Mouse (Mus musculus) neural tube, embryonic 14.5 days (tissue): ENCODE measurements at regions not wholly inside any gene's neighbourhood (a gene's known extent, or its start where the extent isn't known, plus 50 kb on each side); places are given as distances from the start of the nearest gene placed in this dataset.
"Not testable (repeated sequence)": the region's sequence is repeated elsewhere in the genome, so short reads cannot be mapped to it uniquely, and the experiment has no call there.

Source experiments
- ATAC-seq: fragments of 200-750 bp; cut with Nextera tagmentation; 2 replicates; pipeline ENCODE4 v1.8.0; 2017; ENCODE audit warnings: low read depth, mild to moderate bottlenecking, moderate TSS enrichment, moderate library complexity
- H3K27ac ChIP-seq: fragments of 300-500 bp; sonication (generic); 2 replicates; pipeline ENCODE4 v1.5.1; 2014; ENCODE audit warnings: low read depth, mild to moderate bottlenecking, control low read depth, low read length, moderate library complexity, mixed read lengths
- H3K27me3 ChIP-seq: fragments of 300-500 bp; sonication (generic); 2 replicates; pipeline ENCODE4 v1.6.1; 2014; ENCODE audit warnings: low read length; ENCODE audit not compliant: control insufficient read depth, insufficient read depth
- H3K36me3 ChIP-seq: fragments of 300-500 bp; sonication (generic); 2 replicates; pipeline ENCODE4 v1.6.1; 2014; ENCODE audit warnings: low read length, mixed read lengths; ENCODE audit not compliant: control insufficient read depth, insufficient read depth
- H3K4me1 ChIP-seq: fragments of 300-500 bp; sonication (generic); 2 replicates; pipeline ENCODE4 v1.6.1; 2014; ENCODE audit warnings: low read length; ENCODE audit not compliant: control insufficient read depth, insufficient read depth
- H3K4me2 ChIP-seq: fragments of 300-500 bp; sonication (generic); 2 replicates; pipeline ENCODE4 v1.6.1; 2014; ENCODE audit warnings: mild to moderate bottlenecking, low read depth, low read length, control low read depth
- H3K4me3 ChIP-seq: fragments of 300-500 bp; sonication (generic); 2 replicates; pipeline ENCODE4 v1.5.1; 2014; ENCODE audit warnings: low read depth, low read length, control low read depth, mixed read lengths
- H3K9ac ChIP-seq: fragments of 300-500 bp; sonication (generic); replicated peaks from 2 replicates; pipeline ENCODE4 v1.6.1; 2014; ENCODE audit warnings: low read depth, mild to moderate bottlenecking, control low read depth, low read length, mixed read lengths
- H3K9me3 ChIP-seq: fragments of 300-500 bp; sonication (generic); 2 replicates; pipeline ENCODE4 v1.6.1; 2016; ENCODE audit warnings: low read length; ENCODE audit not compliant: control insufficient read depth
- WGBS: fragments of 180-500 bp; shearing (Covaris S2); extraction: QIAGEN DNeasy Blood & Tissue Kit; methylation state at CpG from one replicate; pipeline ENCODE4 v1.1.7; 2014; 5-methylcytosine and 5-hydroxymethylcytosine counted together

GRCm38 (mm10) chr2:123655551-123655950 lies 434.2 kb upstream of the Sema6d start:
- 79% methylated on average over 1 of the region's 1 CpGs for WGBS
- H3K9me3 ChIP-seq: no peaks in the 10 kb centered on the region
- no peak overlapping the region for H3K4me2 ChIP-seq
- no peak overlapping the region for H3K27ac ChIP-seq
- H3K4me3 ChIP-seq: no peak overlapping the region
- no peak overlapping the region for H3K9ac ChIP-seq
- no peaks in the 10 kb centered on the region for H3K36me3 ChIP-seq
- ATAC-seq: no peak
- H3K4me1 ChIP-seq: no peaks in the 10 kb centered on the region
- H3K27me3 ChIP-seq: no peaks in the 10 kb centered on the region

GRCm38 (mm10) chr2:123688290-123689030 lies 401.3 kb upstream of the Sema6d start:
- Histone ChIP-seq H3K27me3 (no peaks in the 10 kb centered on the region), H3K9me3 (no peaks in the 10 kb centered on the region), H3K36me3 (no peaks in the 10 kb centered on the region), H3K4me3 (no peak overlapping the region), H3K4me1 (no peaks in the 10 kb centered on the region), H3K27ac (no peak overlapping the region), H3K4me2 (no peak overlapping the region), H3K9ac (no peak overlapping the region)
- no peak for ATAC-seq
- WGBS: 78% methylated on average over 4 of the region's 4 CpGs

GRCm38 (mm10) chr2:123689801-123690200 lies 400.0 kb upstream of the Sema6d start:
- Histone ChIP-seq H3K27me3 (no peaks in the 10 kb centered on the region), H3K4me3 (no peak overlapping the region), H3K4me1 (no peaks in the 10 kb centered on the region), H3K27ac (no peak overlapping the region), H3K9ac (no peak overlapping the region), H3K9me3 (no peaks in the 10 kb centered on the region), H3K36me3 (no peaks in the 10 kb centered on the region), H3K4me2 (no peak overlapping the region)
- no peak for ATAC-seq
- WGBS: 90% methylated on average over 1 of the region's 1 CpGs

GRCm38 (mm10) chr2:123739688-123740087 lies 350.1 kb upstream of the Sema6d start:
- no peak for ATAC-seq
- no peak overlapping the region for H3K9ac ChIP-seq
- WGBS: 96% methylated on average over 4 of the region's 4 CpGs

GRCm38 (mm10) chr2:123740541-123740940 lies 349.2 kb upstream of the Sema6d start:
- 61% methylated on average over 6 of the region's 6 CpGs for WGBS
- peak; percentile 65; the same call in 1 of the 2 replicates for ATAC-seq
- no peaks in the 10 kb centered on the region for H3K36me3 ChIP-seq
- H3K4me2 ChIP-seq: no peak overlapping the region
- H3K4me1 ChIP-seq: no peaks in the 10 kb centered on the region
- H3K27ac ChIP-seq: no peak overlapping the region
- H3K4me3 ChIP-seq: no peak overlapping the region
- no peaks in the 10 kb centered on the region for H3K9me3 ChIP-seq
- H3K27me3 ChIP-seq: no peaks in the 10 kb centered on the region
- H3K9ac ChIP-seq: no peak overlapping the region

More at GRCm38 (mm10) chr2:123739688-123740087, 350.1 kb upstream of the Sema6d start:
- no peaks in the 10 kb centered on the region for H3K9me3 ChIP-seq
- no peaks in the 10 kb centered on the region for H3K36me3 ChIP-seq
- no peak overlapping the region for H3K4me2 ChIP-seq
- no peaks in the 10 kb centered on the region for H3K27me3 ChIP-seq
- no peak overlapping the region for H3K27ac ChIP-seq
- H3K4me3 ChIP-seq: no peak overlapping the region
- no peaks in the 10 kb centered on the region for H3K4me1 ChIP-seq

- peak overlapping the region; percentile 7; the same call in 1 of the 2 replicates for H3K4me3 ChIP-seq
- H3K27ac ChIP-seq: no peak overlapping the region
- 66% methylated on average over 7 of the region's 7 CpGs for WGBS
- H3K4me2 ChIP-seq: peak overlapping the region; percentile 21; the same call in 1 of the 2 replicates
- no peaks in the 10 kb centered on the region for H3K36me3 ChIP-seq
- H3K27me3 ChIP-seq: no peaks in the 10 kb centered on the region
- H3K4me1 ChIP-seq: no peaks in the 10 kb centered on the region
- H3K9me3 ChIP-seq: no peaks in the 10 kb centered on the region
- no peak overlapping the region for H3K9ac ChIP-seq
- ATAC-seq: no peak
Observed at GRCm38 (mm10) chr2:123754220-123754619, 335.5 kb upstream of the Sema6d start.

- not testable (repeated sequence) for H3K36me3 ChIP-seq, H3K4me1 ChIP-seq, H3K27ac ChIP-seq, H3K9ac ChIP-seq, H3K9me3 ChIP-seq, H3K4me2 ChIP-seq, H3K27me3 ChIP-seq
- 55% methylated on average over 10 of the region's 24 CpGs for WGBS
- peak overlapping the region; percentile 7; the same call in 1 of the 2 replicates for H3K4me3 ChIP-seq
- 0 out of 2 replicates have a peak, but pooled peaks have one; percentile 51 for ATAC-seq
Observed at GRCm38 (mm10) chr2:123754656-123755499, 334.9 kb upstream of the Sema6d start.

- WGBS: 50% methylated on average over 3 of the region's 3 CpGs
- Histone ChIP-seq H3K4me1 (no peaks in the 10 kb centered on the region; the same call in 1 of the 2 replicates), H3K36me3 (no peaks in the 10 kb centered on the region), H3K9ac (no peak overlapping the region), H3K4me2 (no peak overlapping the region), H3K9me3 (no peaks in the 10 kb centered on the region), H3K27ac (no peak overlapping the region), H3K27me3 (no peaks in the 10 kb centered on the region), H3K4me3 (no peak overlapping the region)
- peak; percentile 79; the same call in 1 of the 2 replicates for ATAC-seq
Observed at GRCm38 (mm10) chr2:123799226-123799786, 290.5 kb upstream of the Sema6d start.

GRCm38 (mm10) chr2:123805646-123806045 lies 284.1 kb upstream of the Sema6d start:
- no peaks in the 10 kb centered on the region for H3K9me3 ChIP-seq
- H3K27ac ChIP-seq: no peak overlapping the region
- no peak overlapping the region for H3K4me3 ChIP-seq
- ATAC-seq: no peak
- H3K9ac ChIP-seq: no peak overlapping the region
- H3K4me2 ChIP-seq: no peak overlapping the region
- WGBS: 75% methylated on average over 2 of the region's 2 CpGs
- H3K4me1 ChIP-seq: no peaks in the 10 kb centered on the region
- H3K27me3 ChIP-seq: no peaks in the 10 kb centered on the region
- H3K36me3 ChIP-seq: no peaks in the 10 kb centered on the region
